Mouse (Mus musculus) brain, embryonic 14.5 days (tissue): ENCODE data around the gene Wdr48.

Source experiments
- CTCF ChIP-seq: fragments of 200-500 bp; IDR thresholded peaks from 2 replicates; pipeline ENCODE4 v1.5.1; 2012; ENCODE audit warnings: inconsistent platforms, mild to moderate bottlenecking, moderate library complexity, borderline replicate concordance; ENCODE audit not compliant: insufficient read depth, insufficient read length; ENCODE audit errors: extremely low read depth
- POLR2A ChIP-seq: fragments of 200-500 bp; IDR thresholded peaks from 2 replicates; pipeline ENCODE4 v1.6.1; 2012; ENCODE audit warnings: mild to moderate bottlenecking, inconsistent platforms, borderline replicate concordance; ENCODE audit not compliant: poor library complexity, insufficient read depth, insufficient read length, severe bottlenecking; ENCODE audit errors: extremely low read depth

DNA sequence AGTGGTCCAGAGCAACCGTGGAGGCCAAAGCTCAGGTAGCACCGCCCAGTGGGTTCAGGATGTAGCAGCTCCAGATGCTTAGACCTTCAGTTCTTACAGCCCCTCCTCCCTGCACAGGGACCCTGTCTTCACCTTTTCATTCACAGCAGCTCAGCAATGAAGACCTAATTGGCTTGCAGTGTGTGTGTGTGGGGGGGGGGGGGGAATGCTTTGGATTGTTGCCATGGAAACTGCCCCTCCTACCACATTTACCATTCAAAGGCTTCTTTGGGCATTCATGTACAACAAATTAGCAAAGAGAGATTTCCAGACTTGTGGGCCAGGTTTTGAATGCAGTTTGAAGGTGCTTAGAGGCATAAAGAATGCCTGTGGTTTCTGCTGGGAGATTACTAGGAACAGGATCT lies 5.8 kb upstream of the Wdr48 start:
- TF ChIP-seq CTCF: no peak
- TF ChIP-seq POLR2A: no peak
